ENCODE assay signal across 9 mouse cellular contexts in genomic region chr8:111912860-111913432, GRCm38 (mm10). TPM values are rescaled to one million over a fixed set of nuclear protein-coding genes. Genes with fewer than 3 reads are reported as not detected.
DNase-seq lines count a peak whose midpoint lies in the region; ATAC-seq lines count a peak whose summit lies in the region.
"Had no signal": no experiment of that assay in that cellular context is flagged by ENCODE, and none has a peak within 500 bp of the region (broad histone marks: within the 10 kb centered on the region; RNA-seq: fewer than 3 reads in every experiment).

No protein-coding gene starts in this region.

- peaks cover 2% of the 10 kb centered on the region; the same call in 1 of the 2 replicates for H3K36me3 ChIP-seq in midbrain, embryonic 14.5 days (ENCODE audit: control insufficient read depth, insufficient read depth, low read length)

- H3K27me3 ChIP-seq in midbrain, embryonic 14.5 days (ENCODE audit: control insufficient read depth, insufficient read depth, low read length): no peaks in the 10 kb centered on the region

- H3K4me3 ChIP-seq in midbrain, embryonic 14.5 days (replicated peaks; ENCODE audit: low read depth, low read length): no peak overlapping the region

- WGBS in midbrain, embryonic 14.5 days: 43% methylated on average over 12 of the region's 12 CpGs

- peaks cover 3% of the 10 kb centered on the region; the same call in 1 of the 2 replicates for H3K4me1 ChIP-seq in midbrain, embryonic 14.5 days (ENCODE audit: control insufficient read depth, insufficient read depth, low read length)

- H3K9me3 ChIP-seq in midbrain, embryonic 14.5 days (ENCODE audit: control insufficient read depth, low read length): no peaks in the 10 kb centered on the region

- H3K4me2 ChIP-seq in midbrain, embryonic 14.5 days (ENCODE audit: low read length): no peak overlapping the region

- peak; percentile 16 to 22 for DNase-seq in cerebellum, postnatal 36 days
- no peak for DNase-seq in cerebellum, adult 11 months
- DNase-seq in lung, postnatal 4 days: peak; percentile 5 to 22
- no peak for DNase-seq in lung, postnatal 10 days
- peak; percentile 73 for DNase-seq in midbrain, embryonic 14.5 days
- DNase-seq in ovary, adult 18-20 months (ENCODE audit: low spot score): no peak

- H3K27ac ChIP-seq in midbrain, embryonic 14.5 days (replicated peaks; ENCODE audit: low read depth, low read length): peak overlapping the region; percentile 26

- peak; percentile 37; the same call in 1 of the 2 replicates for ATAC-seq in granulocyte monocyte progenitor cell, adult 5-6 weeks (replicated peaks; ENCODE audit: poor library complexity, severe bottlenecking)
- ATAC-seq in midbrain, embryonic 14.5 days (ENCODE audit: low FRiP score, low TSS enrichment): peak; percentile 82
- no peak for ATAC-seq in cerebellum, adult (ENCODE audit: insufficient number of reproducible peaks, low FRiP score, low TSS enrichment)

- H3K9ac ChIP-seq in midbrain, embryonic 14.5 days (replicated peaks; ENCODE audit: low read length): no peak overlapping the region

RNA-seq across cellular contexts. Expression of gene Chst5, which starts 2.7 kb away (rescaled TPM):
- total RNA-seq in granulocyte monocyte progenitor cell, adult 5-6 weeks (2014; fragmentation: Nextera tagmentation): not detected in 2 replicates
- total RNA-seq in granulocyte monocyte progenitor cell, adult 5-6 weeks (2017): not detected in 2 replicates
- 3.1 and 3.2 TPM in 2 replicates for polyA plus RNA-seq in midbrain, embryonic 14.5 days (2014; fragmentation: Nextera tagmentation; extraction: Ambion mirVana)
- total RNA-seq: neutrophil, adult 5-6 weeks had no signal

RNA-seq across cellular contexts. Expression of gene Tmem231, which starts 20.7 kb away (rescaled TPM):
- not detected in 2 replicates for total RNA-seq in granulocyte monocyte progenitor cell, adult 5-6 weeks (2014; fragmentation: Nextera tagmentation)
- total RNA-seq in granulocyte monocyte progenitor cell, adult 5-6 weeks (2017): not detected in 2 replicates
- polyA plus RNA-seq in midbrain, embryonic 14.5 days (2014; fragmentation: Nextera tagmentation; extraction: Ambion mirVana): 14.8 and 16.7 TPM in 2 replicates

RNA-seq across cellular contexts. Expression of gene Gabarapl2, which starts 27.6 kb away (rescaled TPM):
- total RNA-seq in granulocyte monocyte progenitor cell, adult 5-6 weeks (2014; fragmentation: Nextera tagmentation): 54.4 and 78.4 TPM in 2 replicates
- total RNA-seq in granulocyte monocyte progenitor cell, adult 5-6 weeks (2017): 23.3 and 26.8 TPM in 2 replicates
- 490 and 510 TPM in 2 replicates for polyA plus RNA-seq in midbrain, embryonic 14.5 days (2014; fragmentation: Nextera tagmentation; extraction: Ambion mirVana)

RNA-seq across cellular contexts. Expression of gene Tmem170, which starts 36.4 kb away (rescaled TPM):
- total RNA-seq in granulocyte monocyte progenitor cell, adult 5-6 weeks (2014; fragmentation: Nextera tagmentation): 0.62 and 2.0 TPM in 2 replicates
- 0.05 and 0.73 TPM in 2 replicates for total RNA-seq in granulocyte monocyte progenitor cell, adult 5-6 weeks (2017)
- 3.0 and 3.6 TPM in 2 replicates for polyA plus RNA-seq in midbrain, embryonic 14.5 days (2014; fragmentation: Nextera tagmentation; extraction: Ambion mirVana)

RNA-seq across cellular contexts. Expression of gene Cfdp1, which starts 58.9 kb away (rescaled TPM):
- 92.7 and 94.8 TPM in 2 replicates for total RNA-seq in granulocyte monocyte progenitor cell, adult 5-6 weeks (2014; fragmentation: Nextera tagmentation)
- total RNA-seq in granulocyte monocyte progenitor cell, adult 5-6 weeks (2017): 217 and 238 TPM in 2 replicates
- polyA plus RNA-seq in midbrain, embryonic 14.5 days (2014; fragmentation: Nextera tagmentation; extraction: Ambion mirVana): 167 and 184 TPM in 2 replicates

Comparison
In these comparisons a context has a peak if more than half of its experiments do, and no peak if none do; other contexts are left out.
1. DNase-seq: peak in cerebellum, postnatal 36 days (2 of 2), lung, postnatal 4 days (2 of 2) and midbrain, embryonic 14.5 days (single experiment); none in cerebellum, adult 11 months (single experiment), lung, postnatal 10 days (single experiment) and ovary, adult 18-20 months (single experiment).